Mouse (Mus musculus): ENCODE results near the gene Zmynd8. TPM values are rescaled to one million over a fixed set of nuclear protein-coding genes. Genes with fewer than 3 reads are reported as not detected.

The Zmynd8 gene
- polyA plus RNA-seq, 1 experiment from 2014 or later: 93.3 TPM

- no peak overlapping the region for H3K27ac ChIP-seq
- no peak overlapping the region for H3K9ac ChIP-seq
- no peaks in the 10 kb centered on the region for H3K36me3 ChIP-seq (replicated peaks)
- H3K4me3 ChIP-seq: no peak overlapping the region
- 95% methylated on average over 11 of the region's 11 CpGs for WGBS
- H3K4me1 ChIP-seq: peaks cover 70% of the 10 kb centered on the region
- no peaks in the 10 kb centered on the region for H3K9me3 ChIP-seq
- H3K4me2 ChIP-seq: no peak overlapping the region
- no peak for ATAC-seq (replicated peaks)
- H3K27me3 ChIP-seq (replicated peaks): no peaks in the 10 kb centered on the region
These were observed 46.4 kb downstream of the Zmynd8 start for GRCm38 (mm10) chr2:165852453-165852852.

GRCm38 (mm10) chr2:165851811-165852415 lies 46.9 kb downstream of the Zmynd8 start:
- Histone ChIP-seq H3K4me1 (peaks cover 64% of the 10 kb centered on the region), H3K9ac (no peak overlapping the region)
- no peak for ATAC-seq (replicated peaks)

GRCm38 (mm10) chr2:165850826-165851225 lies 48.0 kb downstream of the Zmynd8 start:
- Histone ChIP-seq H3K27me3 (replicated peaks) (no peaks in the 10 kb centered on the region), H3K36me3 (replicated peaks) (no peaks in the 10 kb centered on the region), H3K9me3 (no peaks in the 10 kb centered on the region), H3K4me3 (no peak overlapping the region), H3K4me2 (no peak overlapping the region), H3K9ac (no peak overlapping the region), H3K27ac (peak overlapping the region; percentile 55), H3K4me1 (peaks cover 53% of the 10 kb centered on the region)
- 80% methylated on average over 6 of the region's 6 CpGs for WGBS
- no peak for ATAC-seq (replicated peaks)

More at GRCm38 (mm10) chr2:165851811-165852415, 46.9 kb downstream of the Zmynd8 start:
- no peaks in the 10 kb centered on the region for H3K27me3 ChIP-seq (replicated peaks)
- no peaks in the 10 kb centered on the region for H3K36me3 ChIP-seq (replicated peaks)
- H3K4me3 ChIP-seq: no peak overlapping the region
- peak overlapping the region; percentile 55 for H3K27ac ChIP-seq
- no peaks in the 10 kb centered on the region for H3K9me3 ChIP-seq
- H3K4me2 ChIP-seq: no peak overlapping the region
- 91% methylated on average over 13 of the region's 13 CpGs for WGBS

- Histone ChIP-seq H3K4me3 (no peak overlapping the region), H3K27me3 (replicated peaks) (no peaks in the 10 kb centered on the region), H3K4me1 (peaks cover 36% of the 10 kb centered on the region), H3K27ac (peak overlapping the region; percentile 60), H3K9me3 (no peaks in the 10 kb centered on the region), H3K4me2 (no peak overlapping the region), H3K9ac (no peak overlapping the region), H3K36me3 (replicated peaks) (peaks cover 9% of the 10 kb centered on the region)
- 21% methylated on average over 5 of the region's 5 CpGs for WGBS
- peak; percentile 64 for ATAC-seq (replicated peaks)
These were observed 49.7 kb downstream of the Zmynd8 start for GRCm38 (mm10) chr2:165849129-165849528.

- H3K27ac ChIP-seq: no peak overlapping the region
- peaks cover 28% of the 10 kb centered on the region for H3K4me1 ChIP-seq
- peaks cover 9% of the 10 kb centered on the region for H3K36me3 ChIP-seq (replicated peaks)
- WGBS: 91% methylated on average over 8 of the region's 8 CpGs
- H3K9ac ChIP-seq: no peak overlapping the region
- H3K4me3 ChIP-seq: no peak overlapping the region
- ATAC-seq (replicated peaks): no peak
- no peaks in the 10 kb centered on the region for H3K27me3 ChIP-seq (replicated peaks)
- no peak overlapping the region for H3K4me2 ChIP-seq
- no peaks in the 10 kb centered on the region for H3K9me3 ChIP-seq
These were observed 52.0 kb downstream of the Zmynd8 start for GRCm38 (mm10) chr2:165846787-165847186.

- Histone ChIP-seq H3K36me3 (replicated peaks) (peaks cover 9% of the 10 kb centered on the region), H3K27me3 (replicated peaks) (no peaks in the 10 kb centered on the region), H3K4me3 (no peak overlapping the region), H3K4me2 (no peak overlapping the region), H3K9me3 (no peaks in the 10 kb centered on the region), H3K9ac (no peak overlapping the region), H3K4me1 (peaks cover 18% of the 10 kb centered on the region), H3K27ac (no peak overlapping the region)
- WGBS: 78% methylated on average over 22 of the region's 22 CpGs
- ATAC-seq (replicated peaks): no peak
These were observed 53.3 kb downstream of the Zmynd8 start for GRCm38 (mm10) chr2:165845490-165845889.

- H3K36me3 ChIP-seq (replicated peaks): peaks cover 14% of the 10 kb centered on the region
- H3K4me2 ChIP-seq: no peak overlapping the region
- H3K4me1 ChIP-seq: peaks cover 10% of the 10 kb centered on the region
- H3K27me3 ChIP-seq (replicated peaks): no peaks in the 10 kb centered on the region
- no peak for ATAC-seq (replicated peaks)
- H3K9me3 ChIP-seq: no peaks in the 10 kb centered on the region
- 95% methylated on average over 6 of the region's 6 CpGs for WGBS
- no peak overlapping the region for H3K4me3 ChIP-seq
- no peak overlapping the region for H3K27ac ChIP-seq
- no peak overlapping the region for H3K9ac ChIP-seq
These were observed 55.5 kb downstream of the Zmynd8 start for GRCm38 (mm10) chr2:165843350-165843749.

GRCm38 (mm10) chr2:165842241-165842640 lies 56.6 kb downstream of the Zmynd8 start:
- Histone ChIP-seq H3K9me3 (no peaks in the 10 kb centered on the region), H3K4me2 (no peak overlapping the region), H3K27ac (no peak overlapping the region), H3K36me3 (replicated peaks) (peaks cover 18% of the 10 kb centered on the region), H3K9ac (no peak overlapping the region), H3K27me3 (replicated peaks) (no peaks in the 10 kb centered on the region), H3K4me1 (peaks cover 19% of the 10 kb centered on the region; the same call in 1 of the 2 replicates), H3K4me3 (no peak overlapping the region)
- no peak for ATAC-seq (replicated peaks)
- WGBS: 95% methylated on average over 10 of the region's 10 CpGs

- H3K4me2 ChIP-seq: no peak overlapping the region
- 88% methylated on average over 6 of the region's 6 CpGs for WGBS
- no peak overlapping the region for H3K4me3 ChIP-seq
- ATAC-seq (replicated peaks): no peak
- no peak overlapping the region for H3K9ac ChIP-seq
- H3K4me1 ChIP-seq: peaks cover 22% of the 10 kb centered on the region; the same call in 1 of the 2 replicates
- H3K27me3 ChIP-seq (replicated peaks): no peaks in the 10 kb centered on the region
- peaks cover 18% of the 10 kb centered on the region for H3K36me3 ChIP-seq (replicated peaks)
- H3K27ac ChIP-seq: no peak overlapping the region
- H3K9me3 ChIP-seq: no peaks in the 10 kb centered on the region
These were observed 57.0 kb downstream of the Zmynd8 start for GRCm38 (mm10) chr2:165841805-165842204.

- Histone ChIP-seq H3K27ac (no peak overlapping the region), H3K36me3 (replicated peaks) (peaks cover 24% of the 10 kb centered on the region), H3K27me3 (replicated peaks) (no peaks in the 10 kb centered on the region), H3K9ac (no peak overlapping the region), H3K4me2 (no peak overlapping the region), H3K4me1 (peaks cover 22% of the 10 kb centered on the region; the same call in 1 of the 2 replicates), H3K4me3 (no peak overlapping the region), H3K9me3 (no peaks in the 10 kb centered on the region)
- WGBS: 94% methylated on average over 7 of the region's 7 CpGs
- ATAC-seq (replicated peaks): no peak
These were observed 58.0 kb downstream of the Zmynd8 start for GRCm38 (mm10) chr2:165840852-165841251.

GRCm38 (mm10) chr2:165839317-165839652 lies 59.5 kb downstream of the Zmynd8 start:
- Histone ChIP-seq H3K9me3 (no peaks in the 10 kb centered on the region), H3K9ac (no peak overlapping the region), H3K36me3 (replicated peaks) (peaks cover 21% of the 10 kb centered on the region), H3K27ac (peak overlapping the region; percentile 73), H3K27me3 (replicated peaks) (no peaks in the 10 kb centered on the region), H3K4me1 (peaks cover 22% of the 10 kb centered on the region; the same call in 1 of the 2 replicates), H3K4me3 (no peak overlapping the region), H3K4me2 (no peak overlapping the region)
- 49% methylated on average over 2 of the region's 2 CpGs for WGBS
- ATAC-seq (replicated peaks): no peak

GRCm38 (mm10) chr2:165838606-165839316 lies 60.1 kb downstream of the Zmynd8 start:
- Histone ChIP-seq H3K9ac (no peak overlapping the region), H3K4me2 (no peak overlapping the region), H3K27me3 (replicated peaks) (no peaks in the 10 kb centered on the region), H3K27ac (peak overlapping the region; percentile 73), H3K4me1 (peaks cover 22% of the 10 kb centered on the region; the same call in 1 of the 2 replicates), H3K9me3 (no peaks in the 10 kb centered on the region), H3K36me3 (replicated peaks) (peaks cover 26% of the 10 kb centered on the region), H3K4me3 (no peak overlapping the region)
- ATAC-seq (replicated peaks): no peak
- 48% methylated on average over 23 of the region's 23 CpGs for WGBS

- WGBS: 94% methylated on average over 13 of the region's 13 CpGs
- H3K36me3 ChIP-seq (replicated peaks): peaks cover 33% of the 10 kb centered on the region
These were observed 64.2 kb downstream of the Zmynd8 start for GRCm38 (mm10) chr2:165834601-165835000.

More at GRCm38 (mm10) chr2:165834601-165835000, 64.2 kb downstream of the Zmynd8 start:
- H3K27me3 ChIP-seq (replicated peaks): no peaks in the 10 kb centered on the region
- H3K27ac ChIP-seq: no peak overlapping the region
- H3K4me1 ChIP-seq: peaks cover 26% of the 10 kb centered on the region; the same call in 1 of the 2 replicates
- H3K4me3 ChIP-seq: no peak overlapping the region
- H3K9ac ChIP-seq: no peak overlapping the region
- no peaks in the 10 kb centered on the region for H3K9me3 ChIP-seq
- ATAC-seq (replicated peaks): no peak
- H3K4me2 ChIP-seq: no peak overlapping the region

All from midbrain, embryonic 15.5 days (tissue).